Mouse (Mus musculus): ENCODE measurements around the gene Zfp869. TPM values are rescaled to one million over a fixed set of nuclear protein-coding genes. Genes with fewer than 3 reads are reported as not detected.
"Not testable (repeated sequence)": the region's sequence is repeated elsewhere in the genome, so short reads cannot be mapped to it uniquely, and the experiment has no call there.

Gene Zfp869
- 10.6 and 13.3 TPM in 2 replicates for polyA plus RNA-seq (2012; ENCODE audit: insufficient read depth, insufficient read length, missing spikeins)

- not testable (repeated sequence) for H3K4me3 ChIP-seq (ENCODE audit: insufficient read depth, low read depth, low read length); H3K4me1 ChIP-seq (ENCODE audit: control insufficient read depth, insufficient read depth, insufficient read length, low read length); H3K27ac ChIP-seq (replicated peaks; ENCODE audit: low read depth, low read length)
These were observed at the start of gene Zfp869 for GRCm38 (mm10) chr8:69710624-69711023. Gene Zfp869, minus strand, starts transcription at chr8:69710724.

- Histone ChIP-seq H3K4me1 (ENCODE audit: control insufficient read depth, insufficient read depth, insufficient read length, low read length) (no peaks in the 10 kb centered on the region), H3K27ac (replicated peaks; ENCODE audit: low read depth, low read length) (no peak overlapping the region), H3K4me3 (ENCODE audit: insufficient read depth, low read depth, low read length) (no peak overlapping the region)
These were observed 47.8 kb upstream of the Zfp869 start for GRCm38 (mm10) chr8:69758316-69758715.

- no peaks in the 10 kb centered on the region for H3K4me1 ChIP-seq (ENCODE audit: control insufficient read depth, insufficient read depth, insufficient read length, low read length)
- H3K27ac ChIP-seq (replicated peaks; ENCODE audit: low read depth, low read length), result no peak overlapping the region
- H3K4me3 ChIP-seq (ENCODE audit: insufficient read depth, low read depth, low read length), result no peak overlapping the region
These were observed 41.9 kb upstream of the Zfp869 start for GRCm38 (mm10) chr8:69752437-69752836.

- peak within 1 kb of the TSS; percentile 77 for H3K4me3 ChIP-seq (ENCODE audit: insufficient read depth, low read depth, low read length)
- peak within 1 kb of the TSS; percentile 90 for H3K27ac ChIP-seq (replicated peaks; ENCODE audit: low read depth, low read length)
- no peaks in the 10 kb centered on the region for H3K4me1 ChIP-seq (ENCODE audit: control insufficient read depth, insufficient read depth, insufficient read length, low read length)
These were observed 39.3 kb upstream of the Zfp869 start, which contains the start of gene Zfp963 for GRCm38 (mm10) chr8:69749544-69750454. Gene Zfp963, minus strand, starts transcription at chr8:69749970.

- Histone ChIP-seq H3K4me3 (ENCODE audit: insufficient read depth, low read depth, low read length) (no peak overlapping the region), H3K27ac (replicated peaks; ENCODE audit: low read depth, low read length) (no peak overlapping the region), H3K4me1 (ENCODE audit: control insufficient read depth, insufficient read depth, insufficient read length, low read length) (no peaks in the 10 kb centered on the region)
These were observed 30.7 kb upstream of the Zfp869 start for GRCm38 (mm10) chr8:69741231-69741630.

- Histone ChIP-seq H3K27ac (replicated peaks; ENCODE audit: low read depth, low read length) (no peak overlapping the region), H3K4me1 (ENCODE audit: control insufficient read depth, insufficient read depth, insufficient read length, low read length) (no peaks in the 10 kb centered on the region), H3K4me3 (ENCODE audit: insufficient read depth, low read depth, low read length) (no peak overlapping the region)
These were observed 30.2 kb upstream of the Zfp869 start for GRCm38 (mm10) chr8:69740763-69741162.

- H3K4me1 ChIP-seq (ENCODE audit: control insufficient read depth, insufficient read depth, insufficient read length, low read length), result no peaks in the 10 kb centered on the region
- H3K27ac ChIP-seq (replicated peaks; ENCODE audit: low read depth, low read length), result no peak overlapping the region
- no peak overlapping the region for H3K4me3 ChIP-seq (ENCODE audit: insufficient read depth, low read depth, low read length)
These were observed 25.0 kb upstream of the Zfp869 start for GRCm38 (mm10) chr8:69735495-69735894.

GRCm38 (mm10) chr8:69717232-69717580, 6.7 kb upstream of the Zfp869 start:
- H3K4me3 ChIP-seq (ENCODE audit: insufficient read depth, low read depth, low read length), result peak overlapping the region; percentile 60
- peak overlapping the region; percentile 18; the same call in 1 of the 2 replicates for H3K27ac ChIP-seq (replicated peaks; ENCODE audit: low read depth, low read length)
- peaks cover 7% of the 10 kb centered on the region; the same call in 1 of the 2 replicates for H3K4me1 ChIP-seq (ENCODE audit: control insufficient read depth, insufficient read depth, insufficient read length, low read length)

- H3K4me1 ChIP-seq (ENCODE audit: control insufficient read depth, insufficient read depth, insufficient read length, low read length), result peaks cover 7% of the 10 kb centered on the region; the same call in 1 of the 2 replicates
- H3K4me3 ChIP-seq (ENCODE audit: insufficient read depth, low read depth, low read length), result peak overlapping the region; percentile 76
- H3K27ac ChIP-seq (replicated peaks; ENCODE audit: low read depth, low read length), result peak overlapping the region; percentile 91
These were observed 6.1 kb upstream of the Zfp869 start for GRCm38 (mm10) chr8:69716403-69717231.

GRCm38 (mm10) chr8:69715366-69715765, 4.8 kb upstream of the Zfp869 start:
- Histone ChIP-seq H3K4me3 (ENCODE audit: insufficient read depth, low read depth, low read length) (peak overlapping the region; percentile 12), H3K4me1 (ENCODE audit: control insufficient read depth, insufficient read depth, insufficient read length, low read length) (peaks cover 7% of the 10 kb centered on the region; the same call in 1 of the 2 replicates), H3K27ac (replicated peaks; ENCODE audit: low read depth, low read length) (no peak overlapping the region)

GRCm38 (mm10) chr8:69713516-69713915, 3.0 kb upstream of the Zfp869 start:
- no peak overlapping the region for H3K4me3 ChIP-seq (ENCODE audit: insufficient read depth, low read depth, low read length)
- no peak overlapping the region for H3K27ac ChIP-seq (replicated peaks; ENCODE audit: low read depth, low read length)
- peaks cover 7% of the 10 kb centered on the region; the same call in 1 of the 2 replicates for H3K4me1 ChIP-seq (ENCODE audit: control insufficient read depth, insufficient read depth, insufficient read length, low read length)

GRCm38 (mm10) chr8:69701810-69702209, 8.7 kb downstream of the Zfp869 start:
- H3K4me1 ChIP-seq (ENCODE audit: control insufficient read depth, insufficient read depth, insufficient read length, low read length), result no peaks in the 10 kb centered on the region
- H3K4me3 ChIP-seq (ENCODE audit: insufficient read depth, low read depth, low read length), result no peak overlapping the region
- no peak overlapping the region for H3K27ac ChIP-seq (replicated peaks; ENCODE audit: low read depth, low read length)

GRCm38 (mm10) chr8:69665051-69665450, 45.5 kb downstream of the Zfp869 start:
- H3K27ac ChIP-seq (replicated peaks; ENCODE audit: low read depth, low read length); H3K4me1 ChIP-seq (ENCODE audit: control insufficient read depth, insufficient read depth, insufficient read length, low read length); H3K4me3 ChIP-seq (ENCODE audit: insufficient read depth, low read depth, low read length): not testable (repeated sequence)

- H3K4me3 ChIP-seq (ENCODE audit: insufficient read depth, low read depth, low read length), result no peak overlapping the region
- H3K4me1 ChIP-seq (ENCODE audit: control insufficient read depth, insufficient read depth, insufficient read length, low read length), result no peaks in the 10 kb centered on the region
These were observed 49.2 kb downstream of the Zfp869 start for GRCm38 (mm10) chr8:69661294-69661693.

More at GRCm38 (mm10) chr8:69661294-69661693, 49.2 kb downstream of the Zfp869 start:
- no peak overlapping the region for H3K27ac ChIP-seq (replicated peaks; ENCODE audit: low read depth, low read length)
